Mouse (Mus musculus) cerebellum, adult 11 months (tissue): Measurements from ENCODE around the gene Smok2a.
"Not testable (repeated sequence)": the region's sequence is repeated elsewhere in the genome, so short reads cannot be mapped to it uniquely, and the experiment has no call there.

ENCODE experiments used
- DNase-seq: peaks from one replicate; pipeline ENCODE4 v3.0.0; 2022

The Smok2a gene

DNA sequence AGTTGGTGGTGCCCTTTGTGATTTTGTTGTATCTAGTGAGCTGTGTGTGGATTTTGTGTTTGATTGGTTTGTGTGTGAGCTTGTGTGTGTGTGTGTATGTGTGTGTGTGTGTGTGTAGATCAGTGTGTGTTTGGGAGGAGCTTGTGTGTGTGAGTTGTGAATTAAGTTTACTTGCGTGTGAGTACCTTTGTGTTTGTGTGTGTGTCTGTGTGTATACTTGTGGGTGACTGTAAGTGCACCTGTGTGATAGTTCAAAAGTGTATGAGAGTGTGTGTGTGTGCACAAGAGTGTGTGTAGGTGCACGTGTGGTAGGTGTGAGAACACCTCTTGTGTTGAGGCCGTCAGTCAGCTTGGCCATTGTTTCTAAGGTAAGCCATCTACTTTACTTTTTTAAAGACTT is at the start of gene Smok2a:
Gene Smok2a, plus strand, starts transcription at position 301 of the 400 bp plus-strand sequence.
- no peak for DNase-seq

DNA sequence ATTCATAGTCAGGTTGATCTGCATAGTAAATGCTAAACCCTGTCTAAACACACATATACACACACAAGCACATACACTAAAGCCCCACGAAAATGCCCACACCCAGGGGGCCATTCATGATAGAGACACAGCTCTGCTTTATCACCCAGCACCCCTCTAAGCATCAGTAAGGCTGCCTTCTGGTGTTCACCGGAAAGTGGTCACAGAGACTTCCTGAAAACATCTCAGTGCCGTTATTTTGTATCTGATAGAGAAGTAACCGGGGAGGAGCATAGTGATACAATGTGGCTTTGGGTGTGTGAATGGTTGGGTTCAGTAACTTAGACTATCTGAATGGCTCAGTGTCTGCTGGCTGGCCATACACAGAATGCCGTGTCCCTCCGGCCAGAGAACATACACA is 47.4 kb upstream of the Smok2a start:
- DNase-seq: not testable (repeated sequence)

DNA sequence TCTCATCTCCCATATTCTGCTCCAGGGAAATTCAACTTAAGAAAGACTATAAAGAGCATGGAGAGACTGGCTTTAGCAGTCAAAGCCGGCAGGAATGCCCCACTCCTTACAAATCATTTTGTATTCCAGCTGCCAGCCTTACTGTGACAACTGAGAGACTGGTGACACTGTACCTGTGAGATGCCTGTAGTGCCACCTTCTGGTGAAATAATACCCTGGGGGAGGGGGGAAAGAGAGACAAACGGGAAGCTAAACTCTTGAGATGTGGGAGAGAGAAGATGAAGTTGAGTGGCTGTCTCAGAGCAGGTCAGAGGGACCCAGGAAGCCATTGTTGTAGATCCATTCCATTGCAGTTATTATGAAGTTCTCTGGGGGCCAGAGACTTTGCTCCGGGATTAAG is 47.0 kb upstream of the Smok2a start:
- not testable (repeated sequence) for DNase-seq

DNA sequence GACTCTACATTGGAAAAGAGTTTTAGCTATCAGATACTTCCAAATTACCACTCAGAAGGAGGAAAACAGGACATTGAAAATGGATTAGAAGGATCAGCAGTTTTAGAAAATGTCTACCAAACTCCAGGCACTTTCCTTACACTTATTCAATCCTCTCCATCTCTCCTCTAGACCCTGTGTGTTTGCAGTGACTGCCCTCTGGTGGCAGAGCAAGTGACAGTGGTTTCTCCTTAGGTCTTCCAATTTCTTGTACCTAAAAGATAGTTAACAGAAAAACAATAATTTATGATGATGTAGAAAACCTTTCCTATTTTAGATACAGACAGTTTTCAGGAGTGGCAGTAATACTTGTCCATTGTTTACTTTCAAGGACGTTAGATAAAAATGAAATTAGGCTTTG is 45.4 kb upstream of the Smok2a start:
- not testable (repeated sequence) for DNase-seq

DNA sequence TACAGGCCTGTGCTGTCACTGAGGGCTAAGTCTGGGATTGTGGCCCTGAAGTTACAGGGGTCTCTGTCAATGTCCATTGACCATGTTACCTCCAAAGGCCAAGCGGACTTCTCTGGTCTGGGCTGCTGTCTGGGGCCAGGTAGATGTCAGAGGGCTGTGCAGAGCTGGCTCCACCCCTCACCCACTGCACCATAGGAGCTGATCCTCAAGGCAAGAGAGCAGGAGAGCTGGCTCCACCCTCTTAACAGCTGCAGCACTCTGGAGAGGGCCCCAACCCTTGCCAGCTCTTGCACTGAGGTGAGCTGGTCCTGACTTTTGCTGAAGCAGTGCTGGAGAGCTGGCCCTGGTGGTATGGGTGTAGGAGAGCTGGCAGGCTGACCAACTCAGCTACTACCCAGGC is 43.2 kb upstream of the Smok2a start:
- not testable (repeated sequence) for DNase-seq

DNA sequence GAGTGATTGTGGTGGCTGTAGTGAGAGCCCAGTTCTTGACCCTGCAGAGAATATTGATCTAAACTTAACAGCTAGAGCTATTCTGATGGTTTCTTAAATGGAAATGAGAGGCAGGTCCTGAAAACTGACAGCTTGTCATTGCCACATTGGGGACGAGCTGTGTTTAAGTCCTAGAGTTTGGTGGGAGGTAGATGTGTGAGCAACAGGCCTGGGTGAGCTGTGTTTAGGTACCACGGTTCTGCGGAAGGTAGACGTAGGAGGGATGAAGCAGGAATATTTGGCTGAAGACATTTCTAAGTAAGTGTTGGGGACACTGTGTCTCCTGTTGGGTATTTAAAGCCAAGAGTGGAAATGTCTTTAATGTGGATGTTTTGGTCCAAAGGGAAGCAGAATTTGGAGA is 42.0 kb upstream of the Smok2a start:
- DNase-seq: not testable (repeated sequence)

DNA sequence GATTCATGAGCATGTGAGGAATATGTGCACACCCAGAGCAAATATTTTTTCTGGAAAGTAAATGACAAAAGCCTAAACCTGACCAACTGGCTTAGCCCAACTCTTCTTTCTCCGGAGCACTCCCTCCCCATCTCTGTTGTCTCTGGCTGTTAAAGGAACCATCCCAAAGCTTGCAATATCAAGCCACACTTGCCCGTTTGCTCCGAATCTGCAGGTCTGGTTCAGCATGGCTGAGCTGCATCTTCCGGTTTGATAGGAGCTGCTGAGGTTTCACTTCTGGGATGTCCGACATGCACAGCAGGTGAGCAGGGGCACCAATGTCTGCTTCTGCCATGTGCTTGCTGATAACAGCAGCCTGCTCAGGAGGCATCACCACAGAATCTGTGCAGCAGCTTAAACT is 40.5 kb upstream of the Smok2a start:
- not testable (repeated sequence) for DNase-seq

DNA sequence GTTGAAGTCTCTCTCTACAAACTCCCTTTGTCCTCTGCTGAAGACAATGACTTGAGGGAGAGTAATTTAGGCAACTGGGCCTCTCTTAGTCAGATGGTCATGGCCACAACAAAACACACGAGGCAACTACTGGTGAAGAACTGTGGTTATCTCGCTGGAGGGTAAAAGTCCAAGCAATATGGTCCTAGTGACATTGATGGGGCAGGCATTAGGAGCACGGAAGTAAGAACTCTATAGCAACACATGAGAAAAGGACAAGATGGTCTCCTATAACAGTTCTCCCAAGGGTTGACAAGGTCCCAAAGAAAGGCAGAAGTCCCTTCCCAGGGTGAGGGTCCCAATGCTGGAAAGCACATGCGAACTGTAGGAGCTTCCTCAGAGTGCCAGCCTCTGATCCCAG is 38.3 kb upstream of the Smok2a start:
- not testable (repeated sequence) for DNase-seq

DNA sequence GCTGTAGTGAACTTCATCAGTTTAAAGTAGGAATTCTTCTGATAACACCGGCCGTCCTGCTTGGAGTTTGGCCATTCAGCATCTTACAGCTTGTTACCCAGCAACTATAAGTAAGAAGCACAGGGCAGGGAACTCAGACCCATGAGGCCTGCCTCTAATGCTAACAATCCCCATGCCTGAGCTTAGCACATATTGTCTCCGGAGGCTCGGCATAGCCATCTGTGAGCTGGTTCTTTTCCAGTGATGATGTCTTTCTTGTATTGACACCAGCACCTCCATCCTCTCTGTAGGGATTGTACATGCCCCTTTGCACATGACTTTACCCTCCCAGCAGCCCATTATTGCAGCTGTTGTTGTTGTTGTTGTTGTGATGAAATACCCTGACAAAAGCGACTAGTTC is 36.5 kb upstream of the Smok2a start:
- DNase-seq: not testable (repeated sequence)

DNA sequence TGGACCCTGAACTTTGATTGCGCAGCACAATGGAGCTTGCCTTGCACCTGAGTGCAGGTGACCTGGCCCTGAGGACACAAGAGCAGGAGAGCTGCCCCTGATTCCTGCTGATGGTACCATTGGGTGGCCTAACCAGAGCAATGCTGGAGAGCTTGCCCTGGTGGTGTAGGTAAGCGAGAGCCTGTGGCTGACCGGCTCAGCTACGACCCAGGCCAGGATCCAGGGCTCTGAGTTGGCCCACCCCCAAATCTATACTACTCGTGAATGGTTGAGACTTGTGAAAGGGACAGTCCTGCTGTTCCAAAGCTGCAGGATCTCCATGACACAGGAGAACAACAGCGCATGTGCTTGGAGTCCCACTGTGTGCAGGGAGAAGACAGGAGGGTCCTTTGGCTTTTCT is 34.4 kb upstream of the Smok2a start:
- not testable (repeated sequence) for DNase-seq

DNA sequence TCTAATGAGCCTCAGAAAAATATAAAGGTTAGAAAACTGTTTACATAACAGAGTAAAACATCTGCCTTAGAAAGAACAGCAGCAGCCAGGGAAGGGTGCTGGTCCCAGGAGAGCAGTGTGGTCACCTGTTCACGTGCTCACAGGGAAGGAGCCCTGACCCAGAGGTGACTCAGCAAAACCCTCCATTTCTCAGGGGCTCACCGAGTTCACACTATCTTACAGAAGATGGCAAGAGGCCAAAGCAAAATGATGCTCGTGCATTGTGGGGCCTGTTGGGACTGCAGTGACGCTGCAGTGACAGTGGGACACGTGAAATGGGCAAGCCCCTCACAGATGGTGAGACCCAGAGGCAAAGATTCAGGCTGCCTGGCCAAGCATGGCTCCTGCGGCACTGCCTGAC is 33.4 kb upstream of the Smok2a start:
- DNase-seq: not testable (repeated sequence)

DNA sequence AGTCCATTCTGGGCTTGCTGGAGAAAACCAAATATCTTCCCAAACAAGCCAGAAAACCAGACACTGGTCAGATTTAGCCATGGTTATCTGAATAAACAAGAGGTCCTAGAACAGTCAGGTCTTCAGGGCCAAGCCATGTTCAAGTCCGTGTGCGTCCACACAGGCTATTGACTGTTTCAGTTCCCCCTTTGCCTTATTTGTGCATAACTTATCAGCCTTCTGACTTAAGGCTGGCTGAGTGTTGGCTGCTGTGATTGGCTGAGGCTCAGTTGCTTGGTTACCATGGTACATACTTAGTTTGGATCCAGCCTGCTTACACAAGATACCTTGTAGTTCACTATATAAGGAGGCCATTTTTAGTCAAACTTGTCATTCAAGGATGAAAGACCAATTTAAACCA is 32.1 kb upstream of the Smok2a start:
- not testable (repeated sequence) for DNase-seq

DNA sequence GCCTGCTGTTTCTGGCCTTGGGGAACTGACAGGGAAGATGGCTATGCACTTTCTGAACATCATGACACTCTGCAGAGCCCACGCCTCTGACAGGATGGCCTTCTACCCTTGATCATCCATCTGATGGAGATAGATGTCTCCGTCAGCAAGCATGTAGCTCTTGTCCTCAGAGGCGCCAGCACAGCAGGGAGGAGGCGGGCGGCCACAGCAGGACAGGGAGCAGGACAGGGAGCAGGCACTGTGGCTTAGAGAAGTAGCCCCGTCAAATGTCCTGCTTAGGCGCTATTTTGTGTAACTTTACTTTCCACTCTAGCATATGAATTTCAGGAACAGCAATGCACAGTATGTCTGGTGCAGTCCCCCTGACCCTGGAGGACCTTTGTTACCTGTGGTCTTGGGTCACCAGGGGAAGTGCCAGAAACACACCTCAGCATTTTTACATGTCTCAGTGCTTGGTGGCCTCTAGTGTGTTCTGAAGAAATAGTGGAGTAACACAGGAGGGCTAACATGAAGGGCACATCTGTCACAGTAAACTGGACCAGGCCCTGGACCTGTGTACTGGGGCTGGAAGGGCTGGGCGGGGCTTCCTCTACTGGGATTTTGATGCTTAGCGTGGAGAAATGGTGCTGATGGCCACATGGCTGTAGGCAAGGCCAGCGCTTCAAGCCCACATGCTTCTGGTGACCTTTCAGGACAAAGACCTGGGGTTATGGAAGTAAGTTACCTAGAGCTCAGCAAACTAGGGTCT is 30.0 kb upstream of the Smok2a start:
- DNase-seq: not testable (repeated sequence)

DNA sequence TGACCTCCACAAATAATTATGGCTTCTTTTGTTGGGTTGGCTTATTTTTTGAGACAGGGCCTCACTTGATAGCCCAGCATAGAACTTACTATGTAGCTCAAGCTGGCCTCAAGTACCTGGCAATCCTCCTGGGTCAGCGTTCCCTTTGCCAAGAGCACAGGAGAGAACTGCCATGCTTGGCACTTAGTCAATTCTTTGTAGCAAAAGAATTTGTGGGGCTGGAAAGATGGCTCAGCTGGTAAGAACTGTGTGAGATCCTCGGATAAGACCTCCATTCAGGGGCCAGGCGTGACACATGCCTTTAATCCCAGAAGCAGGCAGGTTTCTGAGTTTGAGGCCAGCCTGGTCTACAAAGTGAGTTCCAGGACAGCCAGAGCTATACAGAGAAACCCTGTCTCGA is 24.5 kb upstream of the Smok2a start:
- DNase-seq: not testable (repeated sequence)

DNA sequence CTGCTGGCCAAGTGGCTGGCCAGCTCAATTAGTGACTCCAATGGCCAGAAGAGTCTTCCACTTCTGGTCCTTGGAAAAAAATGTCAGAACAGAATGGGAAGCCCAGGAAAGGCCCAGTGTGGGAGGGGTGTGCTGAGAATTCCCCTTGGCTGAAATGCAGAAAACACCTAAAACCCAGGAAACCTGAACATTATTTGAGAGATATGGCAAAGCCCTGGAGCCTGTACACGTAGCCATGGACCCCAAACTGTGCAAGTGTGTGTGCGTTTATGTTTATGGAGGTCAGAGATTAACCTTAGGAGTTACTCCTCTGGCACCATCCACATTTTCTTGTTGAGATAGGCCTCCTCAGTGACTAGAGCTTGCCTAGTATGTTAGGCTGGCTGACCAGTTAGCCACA is 22.2 kb upstream of the Smok2a start:
- not testable (repeated sequence) for DNase-seq

DNA sequence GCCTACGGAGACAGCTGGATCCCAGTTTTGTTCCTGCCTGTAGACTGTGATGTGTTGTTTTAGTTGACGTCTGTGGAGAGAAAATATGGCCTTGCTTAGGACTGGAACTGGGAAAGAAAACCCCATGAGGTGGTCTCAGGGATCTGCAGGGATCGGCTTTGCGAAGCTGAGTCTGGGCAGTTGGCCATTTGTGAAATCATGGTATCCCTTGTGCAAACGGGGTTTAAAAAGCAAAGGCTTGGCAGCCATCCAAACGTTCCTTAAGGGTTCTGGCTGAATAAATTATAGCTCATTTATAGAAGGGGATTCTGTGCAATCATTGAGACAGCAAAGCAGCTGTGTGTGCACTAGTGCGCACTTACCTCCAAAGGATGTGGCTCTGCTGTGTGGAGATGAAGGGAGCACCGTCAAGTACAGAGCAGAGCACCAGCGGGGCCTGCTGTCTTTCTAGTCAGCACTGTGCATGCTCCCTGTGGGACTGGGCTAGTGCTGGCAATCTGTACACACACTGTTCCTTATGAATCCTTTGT is 21.0 kb upstream of the Smok2a start:
- not testable (repeated sequence) for DNase-seq

DNA sequence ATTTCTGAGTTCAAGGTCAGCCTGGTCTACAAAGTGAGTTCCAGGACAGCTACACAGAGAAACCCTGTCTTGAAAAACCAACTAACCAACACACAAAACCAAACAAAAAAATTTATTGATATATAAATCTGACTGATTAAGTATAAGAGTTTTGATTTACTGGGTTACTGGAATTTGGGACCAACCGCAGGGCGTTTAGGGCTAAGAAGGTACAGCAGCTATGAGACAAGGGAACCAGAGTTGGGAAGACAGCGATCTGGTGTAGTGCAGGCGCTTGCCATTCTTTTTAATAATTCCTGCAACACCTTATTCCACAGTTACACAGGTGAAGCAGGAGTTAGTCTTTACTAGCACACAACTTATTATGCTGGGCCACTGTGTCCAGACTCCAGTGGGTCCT is 19.4 kb upstream of the Smok2a start:
- not testable (repeated sequence) for DNase-seq

DNA sequence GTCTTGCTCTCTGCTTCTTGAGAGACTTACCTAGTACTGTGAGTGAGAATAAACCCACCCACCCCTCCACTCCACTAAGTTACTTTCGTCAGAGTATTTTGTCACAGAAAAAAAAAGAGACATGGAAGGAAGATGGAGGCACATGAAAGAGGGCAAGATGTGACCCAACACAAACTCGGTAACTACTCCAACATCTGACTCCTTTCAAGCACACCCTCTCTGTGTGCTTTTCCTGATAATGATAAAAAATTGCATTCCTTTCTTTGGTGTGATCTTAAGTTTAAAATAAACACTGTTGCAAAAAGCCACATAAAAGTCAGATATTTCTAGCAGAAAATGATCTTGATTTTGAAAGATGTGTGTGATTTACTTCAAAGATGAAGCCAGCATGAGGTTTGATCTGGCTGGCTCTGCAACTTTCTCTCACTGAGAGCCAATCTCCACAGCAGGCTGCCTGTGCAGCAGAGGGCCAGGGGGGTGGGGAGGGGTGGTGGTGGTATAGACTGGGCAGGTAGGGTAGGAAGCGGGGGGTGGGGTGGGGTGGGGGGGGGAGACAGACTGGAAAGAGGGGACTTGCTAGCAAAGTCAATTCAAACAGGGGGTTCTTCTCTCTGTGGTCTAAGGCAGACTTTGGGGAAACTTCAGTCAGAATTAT is 18.4 kb upstream of the Smok2a start:
- not testable (repeated sequence) for DNase-seq

DNA sequence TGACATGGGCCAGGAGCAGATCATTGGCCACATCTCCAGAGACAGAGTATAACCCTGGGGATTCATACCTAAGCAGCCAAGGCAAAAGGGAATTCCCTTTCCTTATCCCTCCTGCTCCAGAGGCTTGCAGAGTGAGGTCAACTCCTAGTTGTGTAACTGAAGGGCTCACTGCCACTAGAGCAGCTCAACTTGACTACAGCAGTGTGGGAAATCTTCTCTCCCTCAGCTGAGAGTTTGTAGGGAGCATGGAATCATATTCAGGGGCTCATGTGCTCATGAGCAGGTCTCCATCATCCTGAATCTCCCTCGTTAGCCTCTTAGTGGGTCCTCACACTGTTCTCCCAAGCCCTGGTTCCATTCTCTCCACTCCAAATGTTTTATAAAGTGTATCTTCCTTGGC is 15.7 kb upstream of the Smok2a start:
- not testable (repeated sequence) for DNase-seq

DNA sequence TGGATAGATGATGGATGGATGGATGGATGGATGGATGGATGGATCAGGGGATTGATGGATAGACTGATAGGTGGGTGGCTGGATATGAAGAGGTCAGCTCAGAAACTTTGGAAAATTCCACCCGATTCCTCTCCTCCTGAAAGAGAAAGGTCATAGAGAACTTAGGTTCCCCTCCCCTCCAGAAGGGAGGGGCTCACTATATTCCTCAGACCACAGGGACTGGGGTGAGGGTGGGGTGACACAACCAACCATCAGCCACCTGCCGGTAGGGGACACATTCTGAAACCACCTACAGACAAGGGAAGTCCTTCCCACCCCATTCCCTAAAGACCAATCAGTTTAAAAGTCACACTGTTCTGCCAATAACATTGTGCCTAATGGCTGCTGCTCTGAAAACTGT is 14.5 kb upstream of the Smok2a start:
- DNase-seq: no peak

DNA sequence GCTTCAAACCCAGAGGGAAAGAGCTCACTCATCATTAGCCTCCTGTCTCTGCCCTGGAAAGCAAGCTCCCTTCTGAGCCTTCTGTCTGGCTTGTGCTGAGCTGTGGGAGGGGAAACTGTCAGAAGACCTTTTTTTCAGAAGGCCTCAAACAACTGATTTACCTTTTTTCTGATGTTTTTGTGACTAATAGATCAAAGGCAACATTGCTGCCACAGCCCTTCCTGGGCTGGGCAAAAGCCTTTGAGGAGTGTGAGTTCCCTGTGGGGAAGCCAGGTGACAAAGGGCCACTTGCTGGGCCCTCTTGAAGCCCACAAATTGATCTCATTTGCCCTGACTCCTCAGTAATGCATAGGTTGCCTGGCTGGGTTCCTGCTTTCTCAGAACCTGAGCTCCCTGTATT is 12.5 kb upstream of the Smok2a start:
- DNase-seq: not testable (repeated sequence)

DNA sequence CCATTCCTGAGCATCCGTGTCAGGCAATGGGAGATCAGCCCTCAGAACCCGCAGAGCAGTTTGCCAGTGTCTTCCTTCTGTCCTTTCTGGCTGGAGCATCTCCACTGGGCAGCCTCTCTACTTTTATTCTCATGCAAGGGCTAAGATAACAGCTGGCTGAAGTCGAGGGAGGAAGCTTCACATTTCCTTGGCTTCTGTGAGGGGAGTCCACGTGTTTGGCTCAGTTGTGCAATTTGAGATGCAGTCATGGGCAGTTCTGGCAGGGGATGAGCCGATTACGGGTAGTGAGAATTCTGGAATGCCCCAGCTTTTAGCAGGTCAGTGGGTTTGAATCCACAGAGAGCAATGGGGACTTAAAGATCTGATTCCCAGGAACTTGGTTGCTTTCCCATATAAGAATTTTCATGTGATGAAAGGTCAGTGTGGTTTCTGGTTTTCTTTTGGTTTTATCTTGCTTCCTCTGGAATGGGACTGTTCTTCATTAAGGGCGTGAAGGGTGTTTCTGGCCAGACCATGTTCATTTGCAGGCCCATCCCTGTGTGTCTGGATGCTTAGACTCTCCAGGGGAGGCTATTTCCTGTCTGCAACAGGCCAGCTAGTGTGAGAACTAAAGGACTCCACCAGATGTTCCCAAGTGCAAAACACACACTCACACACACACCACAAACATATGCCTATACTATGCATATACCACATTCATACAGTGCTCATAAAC is 8.7 kb upstream of the Smok2a start:
- no peak for DNase-seq

DNA sequence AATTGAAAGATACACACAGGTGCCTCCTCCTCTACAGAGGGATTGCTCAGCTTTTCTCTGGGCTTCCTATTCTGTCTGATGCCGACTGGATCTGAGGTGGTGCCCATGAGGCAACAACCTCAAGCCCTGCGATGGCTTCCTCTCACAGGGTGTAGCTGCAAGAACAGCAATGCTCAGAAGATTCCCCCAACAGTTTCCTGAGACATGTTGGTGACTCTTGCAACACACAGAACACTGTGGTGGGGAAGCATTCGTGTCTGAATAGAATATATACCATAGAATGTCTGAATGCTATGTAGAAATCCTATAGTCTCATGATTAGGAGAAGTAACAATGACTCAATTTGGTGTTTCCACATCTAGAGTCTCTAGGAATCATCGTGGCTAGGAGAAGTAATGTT is 6.8 kb upstream of the Smok2a start:
- DNase-seq: no peak

DNA sequence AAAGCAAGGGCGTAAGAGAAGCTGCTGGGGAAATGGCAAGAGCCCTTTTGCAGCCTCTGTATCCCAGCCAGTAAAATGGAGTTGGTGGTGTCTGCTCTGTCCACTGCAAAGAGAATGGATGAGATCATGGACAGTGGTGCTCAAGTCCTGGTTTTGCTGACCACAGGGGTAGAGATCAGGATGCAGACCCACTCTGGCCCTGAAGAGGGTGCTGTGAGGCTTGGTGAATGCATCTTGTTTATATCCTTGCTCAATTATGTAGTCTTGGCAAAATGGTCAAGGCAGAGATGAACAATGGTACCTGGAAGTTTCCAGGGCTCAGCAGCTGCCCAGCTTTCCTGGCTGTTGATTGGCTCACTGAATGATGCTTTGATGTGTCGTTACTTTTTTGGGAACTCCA is 5.4 kb upstream of the Smok2a start:
- no peak for DNase-seq
